Mouse (Mus musculus): ENCODE measurements at regions not wholly inside any gene's neighbourhood (a gene's known extent, or its start where the extent isn't known, plus 50 kb on each side); places are given as distances from the start of the nearest gene placed in this dataset.

DNA sequence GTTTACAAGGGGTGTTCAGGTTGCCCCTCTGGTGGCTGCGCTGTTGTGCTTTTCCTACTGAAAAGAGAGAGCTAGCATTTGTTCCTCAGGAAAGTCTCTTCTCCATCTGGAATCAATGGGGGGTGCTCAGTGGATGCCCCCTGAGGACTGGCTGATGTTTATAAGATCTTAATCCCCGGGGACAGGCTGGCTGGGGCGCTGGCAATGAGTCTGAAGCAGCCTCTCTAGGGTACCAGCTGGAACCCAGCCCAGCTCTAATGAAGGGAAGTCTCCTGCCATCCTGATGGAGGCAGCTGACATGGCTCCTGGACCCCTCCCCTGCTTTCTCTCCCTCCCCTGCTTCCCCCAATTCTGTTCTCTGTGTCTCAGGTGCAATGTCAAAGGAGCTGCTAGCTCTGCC, 575.6 kb upstream of the 3110018I06Rik start:
- DNase-seq = no peak

DNA sequence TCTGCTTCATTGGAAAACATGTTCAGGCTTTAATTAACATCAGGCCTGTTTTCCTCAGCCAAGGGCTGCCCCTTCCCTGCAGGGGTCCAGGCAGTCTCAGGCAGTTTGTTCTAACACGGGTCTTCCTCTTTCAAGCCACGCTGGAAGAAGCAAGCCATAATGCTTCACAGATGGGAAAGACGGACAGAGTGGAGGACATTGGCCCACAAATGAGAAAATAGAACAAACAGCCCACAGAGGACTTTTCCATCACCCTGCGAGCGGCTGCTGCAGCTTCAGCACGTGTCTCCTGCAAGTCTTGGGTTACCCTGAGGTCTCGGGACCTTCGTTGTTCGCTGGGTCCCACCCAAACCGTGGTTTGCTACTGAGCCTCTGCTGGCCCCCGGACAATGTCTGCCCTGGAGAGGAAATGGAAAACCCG, 565.9 kb upstream of the 3110018I06Rik start:
- no peak for DNase-seq

GRCm38 (mm10) chr12:106928389-106928788, 560.0 kb upstream of the 3110018I06Rik start:
- no peak for DNase-seq

DNA sequence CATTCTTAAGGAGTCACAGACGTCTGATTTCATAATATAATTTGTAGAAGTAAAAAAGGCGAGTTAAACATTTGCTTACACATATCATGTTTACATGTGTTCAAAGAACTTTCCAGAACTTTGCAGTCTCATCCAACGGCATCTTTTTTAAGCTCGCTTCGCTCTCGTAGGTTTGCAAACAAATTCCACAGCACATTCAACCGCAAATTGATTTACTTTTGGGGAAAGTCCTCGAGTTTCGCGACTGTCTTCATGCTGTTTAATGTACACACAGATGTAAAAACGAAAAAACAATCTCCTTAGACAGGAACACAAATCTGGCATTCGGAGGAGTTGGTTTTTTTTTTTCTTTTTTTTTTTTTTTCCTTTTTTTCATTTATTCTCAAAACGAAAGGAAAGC, 559.3 kb upstream of the 3110018I06Rik start:
- no peak for DNase-seq

- no peak for DNase-seq
Measured at GRCm38 (mm10) chr12:106931591-106931990, 556.8 kb upstream of the 3110018I06Rik start.

DNA sequence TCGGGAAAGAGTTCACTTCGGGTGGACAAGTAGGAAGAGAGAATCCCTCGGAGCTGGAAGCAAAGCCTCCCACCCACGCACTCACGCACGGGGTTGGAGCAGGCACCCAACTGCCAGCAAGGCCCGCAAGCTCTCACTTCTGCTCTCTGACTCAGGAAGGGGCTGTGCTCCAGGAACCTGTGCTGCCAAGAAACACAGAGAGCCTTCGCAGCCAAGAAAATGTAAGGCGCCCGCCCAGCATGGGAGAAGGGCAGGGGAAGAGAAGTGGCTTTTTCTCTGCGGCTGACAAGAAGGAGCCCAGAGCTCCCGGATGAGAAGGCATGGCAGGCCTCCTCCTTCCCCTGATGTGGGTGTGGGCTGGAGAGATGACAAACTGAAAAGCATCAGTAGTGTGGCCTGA, 549.1 kb upstream of the 3110018I06Rik start:
- DNase-seq = peak; percentile 47

- no peak for DNase-seq
Measured at GRCm38 (mm10) chr12:106943874-106944273, 544.6 kb upstream of the 3110018I06Rik start.

DNA sequence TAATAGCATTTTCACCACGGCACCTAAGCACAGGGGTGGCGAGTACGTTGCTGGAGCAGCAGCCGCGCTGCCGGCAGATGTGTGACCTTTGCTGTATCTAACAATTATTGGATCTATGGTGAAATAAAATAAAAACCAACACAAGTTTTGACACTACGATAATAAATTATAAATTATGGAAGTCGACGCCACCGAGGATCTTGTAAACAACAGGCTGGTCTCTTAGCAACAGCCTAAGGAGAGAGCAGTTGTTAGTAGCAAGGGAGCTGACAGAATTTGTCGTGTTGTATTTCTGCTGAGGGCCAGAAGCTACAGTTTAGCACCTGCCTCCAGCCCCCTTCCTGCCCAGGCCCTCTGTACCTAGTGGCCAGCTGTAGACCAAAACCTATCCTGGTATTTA, 535.8 kb upstream of the 3110018I06Rik start:
- DNase-seq = no peak

- DNase-seq = peak; percentile 87
Measured at GRCm38 (mm10) chr12:106955778-106956177, 532.7 kb upstream of the 3110018I06Rik start.

- DNase-seq = no peak
Measured at GRCm38 (mm10) chr12:106956266-106956665, 532.2 kb upstream of the 3110018I06Rik start.

DNA sequence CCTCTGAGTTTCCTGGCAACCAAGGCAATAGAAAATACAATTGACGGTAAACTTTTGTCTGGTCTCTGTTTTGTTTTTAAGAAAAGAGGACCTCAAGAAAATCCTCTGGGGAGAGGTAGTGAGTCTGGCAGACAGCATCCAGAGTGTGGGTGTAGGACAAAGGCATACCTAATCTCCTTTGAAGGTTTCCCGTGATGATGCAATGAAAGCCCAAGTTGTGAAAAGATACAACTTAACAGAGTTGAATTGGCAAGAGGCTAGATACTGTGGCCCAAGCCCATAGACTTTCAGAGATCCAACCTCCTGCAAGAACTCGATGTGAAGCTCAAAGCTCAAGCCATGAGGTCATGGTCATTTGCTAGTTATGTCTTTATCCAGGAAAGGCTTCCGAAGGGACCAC, 526.4 kb upstream of the 3110018I06Rik start:
- no peak for DNase-seq

DNA sequence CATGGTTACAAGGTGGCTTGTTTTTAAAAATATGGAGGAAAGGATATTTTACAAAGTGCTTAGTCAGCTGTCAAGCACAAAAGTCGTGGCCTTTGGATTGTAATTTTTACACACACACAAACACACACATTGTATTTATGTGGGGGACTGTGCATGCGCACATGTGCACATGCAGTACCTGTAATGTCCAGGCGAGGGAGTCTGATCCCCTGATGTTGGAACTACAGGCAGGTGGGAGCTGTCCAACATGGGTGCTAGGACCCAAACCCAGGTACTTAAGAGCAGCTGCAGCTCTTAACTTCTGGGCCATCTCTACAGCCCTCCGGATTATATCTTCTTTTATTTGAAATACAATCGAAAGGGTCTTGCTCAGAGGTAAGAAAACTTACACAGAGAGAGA, 524.7 kb upstream of the 3110018I06Rik start:
- peak; percentile 12 for DNase-seq

- no peak for DNase-seq
Measured at GRCm38 (mm10) chr12:106969873-106970272, 518.6 kb upstream of the 3110018I06Rik start.

- no peak for DNase-seq
Measured at GRCm38 (mm10) chr12:106992421-106992820, 496.0 kb upstream of the 3110018I06Rik start.

DNA sequence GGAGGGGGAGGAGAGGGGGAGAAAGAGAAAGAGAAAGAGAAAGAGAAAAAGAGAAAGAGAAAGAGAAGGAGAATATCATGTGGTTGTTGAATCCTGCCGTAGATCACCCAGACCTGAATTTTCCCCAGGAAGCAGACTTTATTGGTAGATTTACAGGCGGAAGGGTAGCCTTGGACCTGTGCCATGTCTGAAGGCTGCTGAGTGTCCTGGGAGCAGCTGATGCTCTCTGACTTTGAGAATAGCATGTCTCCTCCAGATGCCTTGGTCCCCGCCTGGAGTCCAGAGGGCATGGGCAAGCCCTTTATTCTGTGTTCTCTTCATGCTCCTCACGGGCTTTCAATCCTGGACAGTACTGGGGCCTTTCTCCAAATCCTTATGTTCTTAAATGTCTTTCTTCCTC, 495.4 kb upstream of the 3110018I06Rik start:
- DNase-seq = no peak

DNA sequence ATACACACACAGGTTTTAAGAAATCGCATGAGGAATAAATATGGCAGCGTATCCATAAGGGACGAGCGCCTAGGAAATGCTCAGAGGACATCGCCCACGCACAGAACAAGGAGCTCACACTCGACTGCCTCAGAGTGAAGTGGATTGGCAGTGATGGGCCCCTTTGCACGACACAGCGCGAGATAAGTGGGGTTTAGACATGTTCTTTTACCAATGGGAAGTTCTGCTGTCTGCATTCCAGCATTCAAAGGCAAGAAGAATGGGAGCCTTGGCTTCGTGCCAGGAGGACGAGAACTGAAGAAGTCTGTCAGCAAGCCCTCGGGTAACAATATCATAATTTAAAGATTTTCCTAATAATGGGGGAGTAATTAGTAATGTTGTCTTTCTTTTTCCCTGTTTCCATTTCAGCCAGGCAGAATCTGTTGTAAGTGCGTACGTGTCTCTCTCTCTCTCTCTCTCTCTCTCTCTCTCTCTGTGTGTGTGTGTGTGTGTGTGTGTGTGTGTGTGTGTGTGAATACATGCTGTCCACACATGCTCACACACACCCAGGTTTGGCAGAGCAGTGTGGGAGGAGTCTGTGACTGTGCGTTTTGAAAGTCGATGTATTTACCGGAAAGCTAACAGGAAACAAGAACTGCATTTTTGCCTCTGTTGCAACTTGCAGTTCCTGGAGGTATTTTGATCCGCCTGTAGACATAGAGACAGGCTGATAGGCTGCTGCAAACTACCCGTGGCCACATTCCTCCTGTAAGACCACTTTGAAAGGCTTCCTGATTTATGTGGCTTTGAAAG, 477.2 kb upstream of the 3110018I06Rik start:
- DNase-seq = peak; percentile 28

DNA sequence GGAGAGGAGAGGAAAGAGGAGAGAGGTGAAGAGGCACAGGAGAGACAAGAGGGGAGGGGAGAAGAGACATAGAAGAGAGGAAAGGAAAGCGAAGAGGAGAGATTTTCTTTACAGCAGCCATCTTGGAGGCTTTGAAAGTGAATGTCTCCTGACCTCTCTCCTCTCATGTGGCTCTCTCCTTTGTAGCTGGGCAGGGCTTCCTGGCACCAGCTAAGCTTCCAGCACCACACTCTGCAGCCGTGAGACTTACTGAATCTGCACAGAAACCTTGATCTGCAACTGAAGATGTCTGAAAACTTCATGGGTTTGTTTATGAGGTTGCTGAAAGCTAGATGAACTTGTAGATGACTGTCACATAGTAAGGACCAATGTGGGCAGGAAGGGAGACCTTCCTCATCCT, 471.6 kb upstream of the 3110018I06Rik start:
- DNase-seq = no peak

DNA sequence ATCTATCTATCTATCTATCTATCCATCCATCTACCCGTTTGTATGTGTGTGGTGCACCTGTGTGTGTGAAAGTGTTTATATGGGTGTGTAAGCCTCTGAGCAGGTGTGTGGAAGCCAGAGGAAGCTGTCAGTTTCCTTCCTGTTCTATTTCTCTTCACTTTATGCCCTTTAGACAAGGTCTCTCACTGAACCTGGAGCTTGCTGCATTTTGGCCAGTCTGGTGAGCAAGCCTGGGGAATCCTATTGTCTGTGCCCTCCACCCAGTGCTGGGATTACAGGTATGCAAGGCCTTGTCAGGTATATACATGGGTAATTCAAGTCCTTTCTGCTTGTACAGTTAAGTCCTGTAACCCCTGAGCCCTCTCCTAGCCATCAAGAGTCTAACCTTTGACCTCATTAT, 466.6 kb upstream of the 3110018I06Rik start:
- no peak for DNase-seq

- no peak for DNase-seq
Measured at GRCm38 (mm10) chr12:107026821-107027220, 461.6 kb upstream of the 3110018I06Rik start.

DNA sequence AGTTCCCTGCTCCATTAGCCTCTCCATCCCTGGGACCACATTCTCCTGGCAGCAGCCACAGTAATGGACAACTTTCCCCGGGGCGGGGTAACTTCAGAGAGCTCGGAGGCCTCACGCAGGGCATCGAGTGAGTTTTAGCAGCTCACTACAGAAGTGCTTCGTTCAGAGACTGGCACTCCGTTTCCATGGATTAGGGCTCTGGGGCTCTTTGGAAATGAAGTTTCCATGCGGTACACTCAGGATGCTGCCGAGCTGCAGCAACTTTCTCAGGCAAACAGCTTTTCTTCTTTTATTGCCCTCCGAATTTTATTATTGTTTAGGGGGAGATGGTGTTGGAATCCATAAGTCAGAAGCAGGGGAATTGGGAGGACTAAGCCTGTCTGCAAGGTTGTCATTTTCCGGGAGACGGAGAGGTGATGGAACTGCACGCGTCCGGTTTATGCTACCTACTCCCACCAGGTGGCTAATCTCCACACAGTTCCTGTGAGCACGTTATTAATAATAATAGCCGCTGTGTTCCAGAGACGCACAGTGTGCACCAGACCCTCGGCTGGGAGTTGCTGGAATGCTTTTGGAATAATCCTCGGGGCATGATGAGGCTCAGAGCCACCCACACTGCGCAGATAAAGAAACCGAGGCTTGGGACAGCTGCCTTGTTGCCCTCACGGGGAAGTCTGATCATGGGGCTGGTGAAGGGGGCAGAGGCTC, 460.4 kb upstream of the 3110018I06Rik start:
- no peak for DNase-seq

DNA sequence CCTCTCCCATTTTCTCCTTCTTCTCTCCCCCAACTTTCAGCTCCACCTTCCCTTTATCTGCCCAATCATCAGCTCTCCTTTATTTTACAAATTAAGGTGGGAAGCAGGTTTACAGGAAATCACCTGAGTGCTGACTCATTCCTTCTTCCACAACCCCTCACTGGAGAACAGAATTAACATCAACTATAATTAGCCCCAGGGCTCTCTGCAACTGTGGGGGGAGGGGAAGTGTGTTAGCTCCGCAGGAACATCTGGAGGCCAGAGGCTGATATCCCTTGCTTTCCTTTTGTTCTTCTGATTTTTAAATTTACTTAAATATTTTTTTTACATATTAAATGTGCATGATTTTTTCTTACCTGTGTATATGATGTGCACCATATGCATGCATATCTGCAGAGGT, 459.4 kb upstream of the 3110018I06Rik start:
- no peak for DNase-seq

- DNase-seq = no peak
Measured at GRCm38 (mm10) chr12:107036357-107036756, 452.1 kb upstream of the 3110018I06Rik start.

DNA sequence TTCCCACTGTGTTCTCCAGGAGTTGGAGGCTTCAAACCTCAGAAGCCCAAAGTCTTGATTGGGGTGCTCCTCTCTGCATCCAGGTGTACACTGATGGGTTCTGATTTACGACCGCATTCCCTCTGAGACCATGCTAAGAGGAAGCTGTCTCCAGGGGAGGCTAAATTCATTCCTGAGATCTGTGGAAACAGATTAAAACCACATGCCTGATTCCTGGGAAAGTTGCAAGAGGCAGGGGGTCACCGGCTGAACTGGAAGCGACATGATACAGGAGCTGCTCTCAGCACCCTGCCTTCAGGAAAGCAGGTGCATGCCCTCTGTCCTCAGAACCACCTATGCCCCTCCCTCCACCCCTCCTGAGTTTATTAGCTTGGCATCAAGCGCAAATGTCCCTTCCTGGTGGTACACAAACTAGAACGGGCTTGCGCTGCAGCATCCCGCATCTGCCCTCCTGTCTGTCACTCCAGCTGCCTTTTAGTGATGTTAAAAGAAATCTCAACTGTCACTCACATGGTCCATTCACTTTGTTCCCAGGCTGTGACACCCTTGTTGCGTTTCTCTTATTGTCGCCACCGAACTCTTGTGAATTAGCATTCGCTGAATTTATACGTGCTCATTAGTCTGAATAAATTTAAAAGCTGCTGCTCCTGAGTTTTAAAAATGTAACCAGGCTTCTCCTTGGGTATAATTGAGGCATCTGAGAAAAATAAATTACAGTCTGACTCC, 446.3 kb upstream of the 3110018I06Rik start:
- no peak for DNase-seq
